ENCODE assay signal across 8 mouse cellular contexts in genomic region chr9:50617794-50618330, GRCm38 (mm10). TPM values are rescaled to one million over a fixed set of nuclear protein-coding genes. Genes with fewer than 3 reads are reported as not detected.
DNase-seq lines count a peak whose midpoint lies in the region; ATAC-seq and TF ChIP-seq lines count a peak whose summit lies in the region.

No protein-coding gene starts in this region.

- H3K4me1 ChIP-seq in cerebellum, adult 2 months (ENCODE audit: control insufficient read depth, insufficient read depth, low read length) = no peaks in the 10 kb centered on the region
- H3K4me1 ChIP-seq in neural tube, embryonic 11.5 days (ENCODE audit: control insufficient read depth, insufficient read depth, low read length) = peaks cover 7% of the 10 kb centered on the region
- H3K4me1 ChIP-seq in liver, embryonic 13.5 days (replicated peaks) = peaks cover 28% of the 10 kb centered on the region

- WGBS in cerebellum, adult 2 months = 57% methylated on average over 9 of the region's 9 CpGs
- 64% methylated on average over 9 of the region's 9 CpGs for WGBS in neural tube, embryonic 11.5 days
- 50% methylated on average over 9 of the region's 9 CpGs for WGBS in liver, embryonic 13.5 days (ENCODE audit: insufficient replicate concordance)

- no peaks in the 10 kb centered on the region for H3K9me3 ChIP-seq in neural tube, embryonic 11.5 days (ENCODE audit: control insufficient read depth, low read length)
- no peaks in the 10 kb centered on the region for H3K9me3 ChIP-seq in liver, embryonic 13.5 days (replicated peaks)

- peak overlapping the region; percentile 83 for H3K4me3 ChIP-seq in cerebellum, adult 2 months (replicated peaks; ENCODE audit: insufficient read depth, low read depth, low read length)
- peak overlapping the region; percentile 99 for H3K4me3 ChIP-seq in neural tube, embryonic 11.5 days (ENCODE audit: low read depth, low read length)
- H3K4me3 ChIP-seq in liver, embryonic 13.5 days (replicated peaks) = peak overlapping the region; percentile 96

- H3K4me2 ChIP-seq in neural tube, embryonic 11.5 days (ENCODE audit: low read depth) = peak overlapping the region; percentile 1; the same call in 1 of the 2 replicates
- peak overlapping the region; percentile 85 for H3K4me2 ChIP-seq in liver, embryonic 13.5 days

- TF ChIP-seq POLR2A in cerebellum, adult 2 months (IDR thresholded peaks at IDR 0.05; ENCODE audit: borderline replicate concordance, insufficient read depth, low read length) = no peak

- peaks cover 6% of the 10 kb centered on the region for H3K36me3 ChIP-seq in neural tube, embryonic 11.5 days (ENCODE audit: control insufficient read depth, insufficient read depth, low read length)
- H3K36me3 ChIP-seq in liver, embryonic 13.5 days = peaks cover 25% of the 10 kb centered on the region

- no peak for DNase-seq in cerebellum, adult 2 months
- DNase-seq in cerebellum, adult 11-12 months = no peak
- DNase-seq in neural tube, embryonic 11.5 days (ENCODE audit: low spot score) = no peak
- DNase-seq in neural tube, embryonic 10.5 days (ENCODE audit: extremely low spot score, low spot score) = no peak
- DNase-seq in liver, embryonic 13.5 days = no peak
- no peak for DNase-seq in adrenal gland, adult 2 months
- no peak for DNase-seq in embryo, embryonic 10.5 days (ENCODE audit: low spot score)
- DNase-seq in right cerebral cortex, postnatal 4 days = no peak

- TF ChIP-seq CTCF in cerebellum, adult 2 months (IDR thresholded peaks at IDR 0.05; ENCODE audit: borderline replicate concordance, insufficient read depth, low read depth, low read length) = no peak

- no peak overlapping the region for H3K9ac ChIP-seq in neural tube, embryonic 11.5 days (ENCODE audit: low read length)
- H3K9ac ChIP-seq in liver, embryonic 13.5 days = peak overlapping the region; percentile 94; the same call in 1 of the 2 replicates

- no peak for ATAC-seq in neural tube, embryonic 11.5 days (ENCODE audit: insufficient read depth, low FRiP score, low TSS enrichment)
- no peak for ATAC-seq in liver, embryonic 13.5 days (ENCODE audit: low read depth)

- no peaks in the 10 kb centered on the region for H3K27me3 ChIP-seq in cerebellum, adult 2 months (ENCODE audit: control insufficient read depth, insufficient read depth, low read length)
- H3K27me3 ChIP-seq in neural tube, embryonic 11.5 days (ENCODE audit: control insufficient read depth, insufficient read depth, low read length) = no peaks in the 10 kb centered on the region
- no peaks in the 10 kb centered on the region for H3K27me3 ChIP-seq in liver, embryonic 13.5 days

- no peak overlapping the region for H3K27ac ChIP-seq in cerebellum, adult 2 months (ENCODE audit: insufficient read depth, low read length)
- no peak overlapping the region for H3K27ac ChIP-seq in neural tube, embryonic 11.5 days (ENCODE audit: low read depth, low read length)
- H3K27ac ChIP-seq in liver, embryonic 13.5 days = no peak overlapping the region

RNA-seq across cellular contexts. Expression of gene Nkapd1, which starts 0.6 kb away (rescaled TPM):
- polyA plus RNA-seq in cerebellum, adult 2 months (2012; rRNA removed) = 11.4 and 12.3 TPM in 2 replicates
- polyA plus RNA-seq in neural tube, embryonic 11.5 days (2014; fragmentation: Nextera tagmentation; extraction: Ambion mirVana) = 28.8 and 29.2 TPM in 2 replicates
- polyA plus RNA-seq in liver, embryonic 13.5 days (2015; fragmentation: Nextera tagmentation; extraction: Ambion mirVana) = 10.4 and 11.6 TPM in 2 replicates
- total RNA-seq in adrenal gland, adult 2 months (2021) = 10 to 100 TPM; 20.9 to 26.8 TPM
- 6.8 and 7.3 TPM in 2 replicates for polyA plus RNA-seq in adrenal gland, adult 2 months (2012; rRNA removed)

RNA-seq across cellular contexts. Expression of gene Pih1d2, which starts 0.7 kb away (rescaled TPM):
- 1.8 and 2.3 TPM in 2 replicates for polyA plus RNA-seq in cerebellum, adult 2 months (2012; rRNA removed)
- 4.7 and 5.9 TPM in 2 replicates for polyA plus RNA-seq in neural tube, embryonic 11.5 days (2014; fragmentation: Nextera tagmentation; extraction: Ambion mirVana)
- 1.8 and 2.1 TPM in 2 replicates for polyA plus RNA-seq in liver, embryonic 13.5 days (2015; fragmentation: Nextera tagmentation; extraction: Ambion mirVana)
- 1 to 10 TPM; 1.2 to 3.4 TPM for total RNA-seq in adrenal gland, adult 2 months (2021)
- 0.26 and 0.38 TPM in 2 replicates for polyA plus RNA-seq in adrenal gland, adult 2 months (2012; rRNA removed)

RNA-seq across cellular contexts. Expression of gene Timm8b, which starts 14.2 kb away (rescaled TPM):
- 481 and 504 TPM in 2 replicates for polyA plus RNA-seq in cerebellum, adult 2 months (2012; rRNA removed)
- polyA plus RNA-seq in neural tube, embryonic 11.5 days (2014; fragmentation: Nextera tagmentation; extraction: Ambion mirVana) = 305 and 307 TPM in 2 replicates
- polyA plus RNA-seq in liver, embryonic 13.5 days (2015; fragmentation: Nextera tagmentation; extraction: Ambion mirVana) = 208 and 218 TPM in 2 replicates
- total RNA-seq in adrenal gland, adult 2 months (2021) = 100 to 1,000 TPM; 213 to 216 TPM
- 33.0 and 58.2 TPM in 2 replicates for polyA plus RNA-seq in adrenal gland, adult 2 months (2012; rRNA removed)

RNA-seq across cellular contexts. Expression of gene Sdhd, which starts 14.2 kb away (rescaled TPM):
- polyA plus RNA-seq in cerebellum, adult 2 months (2012; rRNA removed) = 193 and 205 TPM in 2 replicates
- 273 and 281 TPM in 2 replicates for polyA plus RNA-seq in neural tube, embryonic 11.5 days (2014; fragmentation: Nextera tagmentation; extraction: Ambion mirVana)
- polyA plus RNA-seq in liver, embryonic 13.5 days (2015; fragmentation: Nextera tagmentation; extraction: Ambion mirVana) = 350 and 370 TPM in 2 replicates
- 100 to 1,000 TPM; 249 to 334 TPM for total RNA-seq in adrenal gland, adult 2 months (2021)
- polyA plus RNA-seq in adrenal gland, adult 2 months (2012; rRNA removed) = 248 and 267 TPM in 2 replicates

RNA-seq across cellular contexts. Expression of gene Dlat, which starts 41.7 kb away (rescaled TPM):
- polyA plus RNA-seq in cerebellum, adult 2 months (2012; rRNA removed) = 78.4 and 82.3 TPM in 2 replicates
- polyA plus RNA-seq in neural tube, embryonic 11.5 days (2014; fragmentation: Nextera tagmentation; extraction: Ambion mirVana) = 70.6 and 74.9 TPM in 2 replicates
- polyA plus RNA-seq in liver, embryonic 13.5 days (2015; fragmentation: Nextera tagmentation; extraction: Ambion mirVana) = 33.7 and 45.2 TPM in 2 replicates
- total RNA-seq in adrenal gland, adult 2 months (2021) = 100 to 1,000 TPM; 152 to 160 TPM
- 30.1 and 32.5 TPM in 2 replicates for polyA plus RNA-seq in adrenal gland, adult 2 months (2012; rRNA removed)
